Mouse (Mus musculus): ENCODE results near the gene Dctn3. TPM values are rescaled to one million over a fixed set of nuclear protein-coding genes. Genes with fewer than 3 reads are reported as not detected.
"Not testable (repeated sequence)": the region's sequence is repeated elsewhere in the genome, so short reads cannot be mapped to it uniquely, and the experiment has no call there.

Dctn3 gene
- polyA plus RNA-seq, 1 experiment = 155 TPM

DNA sequence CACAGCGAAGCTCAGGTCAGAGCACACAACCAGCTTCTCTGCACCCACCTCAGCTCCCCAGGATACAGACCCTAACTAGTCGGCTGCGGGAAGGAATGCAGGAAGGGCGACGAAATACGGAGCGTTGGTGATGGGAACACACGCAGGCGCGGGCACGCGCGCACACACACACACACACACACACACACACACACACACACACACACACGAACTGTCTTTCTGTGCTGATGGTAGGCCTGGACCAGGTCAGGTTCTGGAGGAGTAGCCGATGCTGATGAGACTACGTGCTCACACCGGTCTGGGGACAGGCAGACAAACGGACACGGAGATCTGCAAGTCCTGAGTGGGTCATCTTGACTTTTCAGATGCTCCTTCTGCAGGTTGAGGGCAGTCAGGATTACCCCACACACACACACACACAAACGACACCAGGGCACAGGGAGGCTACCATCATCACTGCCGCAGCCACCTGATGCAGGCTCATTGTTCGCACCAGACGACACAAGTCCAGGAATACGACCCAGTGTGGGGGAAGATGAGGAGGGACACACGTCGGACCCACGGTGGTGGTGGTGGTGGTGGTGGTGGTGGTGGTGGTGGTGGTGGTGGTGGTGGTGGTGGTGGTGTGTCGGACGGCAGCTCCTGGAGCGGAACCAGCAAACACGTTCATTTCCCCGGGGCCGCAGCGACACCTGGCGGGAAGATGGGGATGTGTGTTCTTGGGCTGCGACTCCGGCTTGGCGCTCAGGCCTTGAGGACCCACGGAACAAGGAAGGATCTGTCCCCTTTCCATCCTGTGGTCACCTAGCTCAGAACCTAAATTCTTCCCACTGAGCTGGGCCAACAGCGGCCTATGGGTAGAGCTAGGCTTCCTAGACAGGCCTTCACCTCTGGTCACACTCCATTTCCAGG, 25.8 kb downstream of the Dctn3 start, which contains the start of gene Cntfr:
Gene Cntfr (minus strand): TSS at position 160 of the 912 bp plus-strand sequence.
- H3K4me3 ChIP-seq; H3K36me3 ChIP-seq (ENCODE audit: control insufficient read depth, insufficient read depth); H3ac ChIP-seq (ENCODE audit: control insufficient read depth, insufficient read length); H3K4me2 ChIP-seq (ENCODE audit: low read depth); H3K79me2 ChIP-seq (ENCODE audit: control insufficient read depth, insufficient read depth); H3K27me3 ChIP-seq (ENCODE audit: control insufficient read depth, insufficient read depth, insufficient read length): not testable (repeated sequence)

DNA sequence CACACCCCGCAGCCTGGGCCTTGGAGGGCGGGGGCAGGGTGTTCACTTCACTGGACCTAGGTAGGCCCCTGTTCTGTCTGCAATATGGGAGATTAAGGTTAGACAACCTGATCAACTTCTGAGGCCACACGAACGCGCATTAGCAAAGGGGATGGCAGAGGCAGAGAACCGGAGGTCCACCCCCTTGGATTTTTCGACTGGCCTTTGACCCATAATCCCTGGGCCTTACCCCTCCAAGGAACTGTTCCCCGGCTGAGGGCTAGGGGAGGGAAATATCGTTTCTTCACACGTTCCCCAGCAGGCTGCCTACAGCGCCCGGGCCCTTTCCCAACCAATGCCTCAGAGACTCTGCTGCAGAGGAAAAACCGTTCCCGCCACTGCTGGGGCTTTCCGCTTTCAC, 26.5 kb downstream of the Dctn3 start:
- not testable (repeated sequence) for H3K4me3 ChIP-seq; H3K27me3 ChIP-seq (ENCODE audit: control insufficient read depth, insufficient read depth, insufficient read length); H3K36me3 ChIP-seq (ENCODE audit: control insufficient read depth, insufficient read depth); H3ac ChIP-seq (ENCODE audit: control insufficient read depth, insufficient read length); H3K4me2 ChIP-seq (ENCODE audit: low read depth); H3K79me2 ChIP-seq (ENCODE audit: control insufficient read depth, insufficient read depth)

DNA sequence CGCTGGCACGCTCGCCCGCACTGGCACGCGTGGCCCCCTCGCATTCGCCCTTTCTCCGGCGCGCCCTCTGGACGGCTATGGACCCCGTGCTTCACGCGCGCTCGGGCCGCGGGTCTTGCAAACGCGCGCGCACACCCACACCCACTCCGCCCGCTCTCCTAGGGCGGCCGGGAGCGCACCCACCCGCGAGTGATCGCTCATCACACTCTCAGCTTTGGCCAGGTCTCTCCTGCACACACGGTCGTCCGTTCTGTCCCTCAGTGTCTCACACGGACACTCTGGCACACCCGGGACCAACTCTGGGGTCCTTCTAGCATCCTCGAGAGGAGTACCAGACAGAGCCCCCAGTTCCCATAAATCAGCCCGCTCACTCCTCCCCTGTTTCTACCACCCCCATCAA, 27.2 kb downstream of the Dctn3 start:
- H3ac ChIP-seq (ENCODE audit: control insufficient read depth, insufficient read length); H3K36me3 ChIP-seq (ENCODE audit: control insufficient read depth, insufficient read depth); H3K79me2 ChIP-seq (ENCODE audit: control insufficient read depth, insufficient read depth); H3K4me3 ChIP-seq; H3K27me3 ChIP-seq (ENCODE audit: control insufficient read depth, insufficient read depth, insufficient read length); H3K4me2 ChIP-seq (ENCODE audit: low read depth): not testable (repeated sequence)

GRCm38 (mm10) chr4:41693511-41693910, 29.5 kb downstream of the Dctn3 start:
- not testable (repeated sequence) for H3K36me3 ChIP-seq (ENCODE audit: control insufficient read depth, insufficient read depth); H3K4me3 ChIP-seq; H3K4me2 ChIP-seq (ENCODE audit: low read depth); H3K79me2 ChIP-seq (ENCODE audit: control insufficient read depth, insufficient read depth); H3ac ChIP-seq (ENCODE audit: control insufficient read depth, insufficient read length); H3K27me3 ChIP-seq (ENCODE audit: control insufficient read depth, insufficient read depth, insufficient read length)

- H3K79me2 ChIP-seq (ENCODE audit: control insufficient read depth, insufficient read depth); H3K4me2 ChIP-seq (ENCODE audit: low read depth); H3ac ChIP-seq (ENCODE audit: control insufficient read depth, insufficient read length); H3K4me3 ChIP-seq; H3K36me3 ChIP-seq (ENCODE audit: control insufficient read depth, insufficient read depth); H3K27me3 ChIP-seq (ENCODE audit: control insufficient read depth, insufficient read depth, insufficient read length): not testable (repeated sequence)
These were observed 33.0 kb downstream of the Dctn3 start for GRCm38 (mm10) chr4:41690014-41690413.

DNA sequence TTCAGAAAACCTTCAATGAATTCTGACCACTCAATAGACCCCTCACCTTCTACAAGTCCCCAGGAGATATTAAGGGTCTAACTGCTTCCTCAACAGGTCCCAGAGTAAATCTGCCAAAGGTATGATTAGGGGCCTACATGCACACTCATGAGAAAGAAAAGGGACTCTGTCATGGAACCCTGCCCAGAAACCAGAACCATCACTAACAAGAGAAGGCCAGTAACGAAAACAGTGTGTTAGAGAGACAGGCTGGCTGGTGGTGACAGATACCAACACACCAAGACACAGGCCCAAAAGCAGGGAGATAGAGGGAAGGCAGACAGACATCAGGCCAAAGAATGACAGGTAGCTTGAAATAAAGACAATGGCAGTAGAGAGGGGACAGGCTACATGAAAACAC, 34.4 kb downstream of the Dctn3 start:
- H3K79me2 ChIP-seq (ENCODE audit: control insufficient read depth, insufficient read depth); H3K27me3 ChIP-seq (ENCODE audit: control insufficient read depth, insufficient read depth, insufficient read length); H3ac ChIP-seq (ENCODE audit: control insufficient read depth, insufficient read length); H3K36me3 ChIP-seq (ENCODE audit: control insufficient read depth, insufficient read depth); H3K4me3 ChIP-seq; H3K4me2 ChIP-seq (ENCODE audit: low read depth): not testable (repeated sequence)

GRCm38 (mm10) chr4:41685882-41686492, 37.0 kb downstream of the Dctn3 start:
- not testable (repeated sequence) for H3ac ChIP-seq (ENCODE audit: control insufficient read depth, insufficient read length); H3K4me2 ChIP-seq (ENCODE audit: low read depth); H3K4me3 ChIP-seq; H3K79me2 ChIP-seq (ENCODE audit: control insufficient read depth, insufficient read depth); H3K36me3 ChIP-seq (ENCODE audit: control insufficient read depth, insufficient read depth)
- peaks cover 12% of the 10 kb centered on the region for H3K27me3 ChIP-seq (ENCODE audit: control insufficient read depth, insufficient read depth, insufficient read length)

- H3K79me2 ChIP-seq (ENCODE audit: control insufficient read depth, insufficient read depth); H3K4me3 ChIP-seq; H3K36me3 ChIP-seq (ENCODE audit: control insufficient read depth, insufficient read depth); H3K4me2 ChIP-seq (ENCODE audit: low read depth); H3ac ChIP-seq (ENCODE audit: control insufficient read depth, insufficient read length): not testable (repeated sequence)
- H3K27me3 ChIP-seq (ENCODE audit: control insufficient read depth, insufficient read depth, insufficient read length) = peaks cover 20% of the 10 kb centered on the region
These were observed 38.0 kb downstream of the Dctn3 start for GRCm38 (mm10) chr4:41684931-41685453.

DNA sequence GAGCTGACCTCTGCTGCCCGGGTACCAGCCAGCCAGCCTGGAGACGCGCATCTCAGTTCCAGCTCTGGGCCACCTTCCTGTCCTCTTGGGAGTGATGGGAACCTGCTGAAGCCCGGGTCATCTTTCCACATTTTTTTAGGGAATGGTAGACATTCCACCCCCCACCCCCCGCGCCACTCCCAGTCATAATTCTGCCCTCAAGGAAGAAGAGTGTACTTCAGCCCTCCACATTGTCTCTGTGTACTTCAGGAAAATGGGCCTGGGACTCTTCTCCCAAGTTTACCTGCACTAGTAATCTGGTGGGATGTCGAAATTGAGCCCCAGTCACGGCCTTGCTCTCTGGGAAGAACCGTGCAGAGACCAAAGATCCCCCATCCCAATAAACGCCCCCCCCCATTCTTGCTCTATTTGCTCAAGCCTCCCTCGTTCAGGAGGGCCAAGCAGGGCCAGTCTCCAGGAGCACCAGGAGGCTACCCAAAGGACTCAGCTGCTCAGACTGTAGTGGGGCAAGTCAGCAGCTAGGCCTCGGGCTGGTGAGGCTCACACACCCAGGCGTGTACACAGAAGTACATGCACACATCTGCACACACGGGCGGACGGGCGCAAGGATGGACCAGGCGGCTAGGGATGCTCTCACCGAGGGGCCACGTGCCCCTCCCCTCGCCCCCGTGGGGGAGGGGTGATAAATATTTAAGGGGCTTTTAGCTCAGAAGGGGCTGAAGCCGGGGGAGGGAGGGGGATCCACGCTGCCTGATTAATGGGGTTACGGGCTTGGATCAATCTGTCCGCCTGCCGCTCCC, 38.6 kb downstream of the Dctn3 start:
- H3K4me2 ChIP-seq (ENCODE audit: low read depth); H3K4me3 ChIP-seq; H3K36me3 ChIP-seq (ENCODE audit: control insufficient read depth, insufficient read depth); H3ac ChIP-seq (ENCODE audit: control insufficient read depth, insufficient read length); H3K79me2 ChIP-seq (ENCODE audit: control insufficient read depth, insufficient read depth): not testable (repeated sequence)
- H3K27me3 ChIP-seq (ENCODE audit: control insufficient read depth, insufficient read depth, insufficient read length) = peaks cover 27% of the 10 kb centered on the region

DNA sequence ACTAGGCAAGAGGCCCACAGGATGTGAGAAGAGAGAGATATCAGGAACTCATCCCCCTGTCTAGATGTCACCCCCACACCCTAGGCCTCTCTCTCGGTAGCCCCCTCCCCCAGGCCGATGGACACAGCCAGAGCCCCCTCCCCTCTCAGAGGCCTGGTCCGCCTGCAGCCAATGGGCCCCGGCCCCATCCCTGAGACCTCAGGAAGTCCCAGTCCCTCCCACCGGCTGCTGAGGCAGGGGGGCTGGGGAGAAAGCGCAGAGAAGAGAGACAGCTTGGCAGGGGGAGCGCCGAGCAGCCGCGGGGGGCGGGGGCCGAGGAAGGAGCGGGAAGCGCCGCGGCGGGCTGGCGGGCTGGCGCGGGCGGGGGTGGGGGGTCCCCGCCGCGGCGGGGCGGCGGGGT, 39.7 kb downstream of the Dctn3 start:
- not testable (repeated sequence) for H3K4me2 ChIP-seq (ENCODE audit: low read depth); H3K79me2 ChIP-seq (ENCODE audit: control insufficient read depth, insufficient read depth); H3ac ChIP-seq (ENCODE audit: control insufficient read depth, insufficient read length); H3K4me3 ChIP-seq; H3K36me3 ChIP-seq (ENCODE audit: control insufficient read depth, insufficient read depth)
- peaks cover 37% of the 10 kb centered on the region for H3K27me3 ChIP-seq (ENCODE audit: control insufficient read depth, insufficient read depth, insufficient read length)
